Mouse (Mus musculus) ES-Bruce4 (cell line): ENCODE results near the gene Tnip2.

Source experiments
- EP300 ChIP-seq: IDR thresholded peaks from 2 replicates; pipeline ENCODE4 v1.6.1; 2011; ENCODE audit warnings: low read depth, low read length; ENCODE audit not compliant: insufficient read depth
- POLR2A ChIP-seq: IDR thresholded peaks from one replicate; pipeline ENCODE4 v1.8.1; 2011; ENCODE audit warnings: low read length; ENCODE audit not compliant: insufficient read depth

GRCm38 (mm10) chr5:34489418-34489787 lies 24.4 kb downstream of the Tnip2 start:
- TF ChIP-seq EP300 = no peak
- no peak for TF ChIP-seq POLR2A
